Mouse (Mus musculus): ENCODE data around the gene Tubb4b. TPM values are rescaled to one million over a fixed set of nuclear protein-coding genes. Genes with fewer than 3 reads are reported as not detected.
A peak's percentile ranks its signal among the peaks of the same experiment; 100 is the strongest.

The Tubb4b gene
- total RNA-seq, 1 experiment = 819 TPM

DNA sequence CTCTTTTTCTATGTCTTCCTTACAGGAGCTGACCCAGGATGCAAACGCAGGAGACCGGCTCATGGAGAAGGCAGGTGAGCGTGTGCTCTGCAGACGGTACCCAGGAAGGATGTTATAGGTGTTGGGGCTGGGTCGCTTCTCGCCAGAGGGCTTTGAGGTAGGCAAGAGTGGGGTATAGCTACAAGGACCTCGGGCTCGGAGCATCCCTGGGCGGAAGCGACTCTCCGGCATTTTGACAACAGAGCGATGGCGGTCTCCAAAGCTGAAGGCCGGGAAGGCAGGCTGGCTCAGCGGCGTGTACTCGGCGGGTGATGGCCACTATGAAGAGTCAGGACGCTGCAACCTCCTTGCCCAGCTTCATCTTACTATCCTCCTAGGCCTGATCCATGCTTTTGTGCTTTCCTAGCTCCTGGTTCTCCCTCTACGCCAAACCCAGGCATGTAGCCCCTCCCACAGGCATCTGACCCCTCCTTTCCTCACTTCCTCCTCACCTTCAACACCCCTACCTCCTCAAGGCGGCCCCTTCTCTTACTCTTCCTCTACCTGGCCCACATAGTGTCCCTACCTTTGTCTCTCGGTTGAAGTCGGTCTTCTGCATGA lies 11.1 kb downstream of the Tubb4b start:
- no peak overlapping the region for H3K27ac ChIP-seq (ENCODE audit: insufficient read depth, low read depth, low read length, poor library complexity, severe bottlenecking)
- peak overlapping the region; percentile 19 to 59 for H3K4me3 ChIP-seq (ENCODE audit: insufficient read depth in 1 of 2, low read depth in 1 of 2, low read length in 2 of 2, poor library complexity in 1 of 2, severe bottlenecking in 1 of 2)
- TF ChIP-seq ZNF384 (IDR thresholded peaks at IDR 0.05; ENCODE audit: low read depth, low read length) (no peak), MAFK (IDR thresholded peaks at IDR 0.05; ENCODE audit: insufficient read depth, low read depth, low read length) (no peak), CHD2 (IDR thresholded peaks at IDR 0.05; ENCODE audit: low read depth, low read length) (no peak), ZC3H11A (IDR thresholded peaks at IDR 0.05; ENCODE audit: borderline replicate concordance, low read depth, low read length) (no peak), HCFC1 (IDR thresholded peaks at IDR 0.05; ENCODE audit: borderline replicate concordance, insufficient read depth, low read length) (no peak)
- in situ Hi-C loops (cut with MboI; ENCODE audit: low sequenced_read_pairs in 2 of 2, unreplicated experiment in 2 of 2) = no loop called here
- no peaks in the 10 kb centered on the region for H3K9me3 ChIP-seq (ENCODE audit: control insufficient read depth, insufficient read depth, low read depth, low read length)
- no peak for DNase-seq (ENCODE audit: low read depth, low spot score)
- H3K4me1 ChIP-seq (ENCODE audit: control insufficient read depth in 2 of 2, insufficient read depth in 2 of 2, low read length in 2 of 2, poor library complexity in 1 of 2) = peaks cover 8 to 10% of the 10 kb centered on the region in 2 experiments; a peak in 2 of 4 replicates
- H3K36me3 ChIP-seq (ENCODE audit: control insufficient read depth, insufficient read depth, low read length, poor library complexity, severe bottlenecking) = 0 out of 2 replicates have a peak, but pooled peaks cover 2% of the 10 kb centered on the region
- H3K9ac ChIP-seq (ENCODE audit: insufficient read depth, low read depth, low read length, poor library complexity, severe bottlenecking) = peak overlapping the region; percentile 55

GRCm38 (mm10) chr2:25211121-25211670 lies 13.3 kb downstream of the Tubb4b start, which contains the start of gene Nelfb:
Gene Nelfb (minus strand): TSS chr2:25211489.
- peak within 1 kb of the TSS; percentile 93 to 99 for H3K4me3 ChIP-seq (ENCODE audit: insufficient read depth in 1 of 2, low read depth in 1 of 2, low read length in 2 of 2, poor library complexity in 1 of 2, severe bottlenecking in 1 of 2)
- no peaks in the 10 kb centered on the region for H3K9me3 ChIP-seq (ENCODE audit: control insufficient read depth, insufficient read depth, low read depth, low read length)
- peaks cover 7% of the 10 kb centered on the region; the same call in 1 of the 2 replicates for H3K36me3 ChIP-seq (ENCODE audit: control insufficient read depth, insufficient read depth, low read length, poor library complexity, severe bottlenecking)
- H3K27ac ChIP-seq (ENCODE audit: insufficient read depth, low read depth, low read length, poor library complexity, severe bottlenecking) = peak within 1 kb of the TSS; percentile 64; the same call in 1 of the 2 replicates
- peaks cover 8 to 10% of the 10 kb centered on the region in 2 experiments; a peak in 2 of 4 replicates for H3K4me1 ChIP-seq (ENCODE audit: control insufficient read depth in 2 of 2, insufficient read depth in 2 of 2, low read length in 2 of 2, poor library complexity in 1 of 2)
- in situ Hi-C loops (cut with MboI; ENCODE audit: low sequenced_read_pairs in 2 of 2, unreplicated experiment in 2 of 2) = no loop called here
- TF ChIP-seq HCFC1 (IDR thresholded peaks at IDR 0.05; ENCODE audit: borderline replicate concordance, insufficient read depth, low read length) (peak; percentile 87), MAFK (IDR thresholded peaks at IDR 0.05; ENCODE audit: insufficient read depth, low read depth, low read length) (no peak), ZC3H11A (IDR thresholded peaks at IDR 0.05; ENCODE audit: borderline replicate concordance, low read depth, low read length) (no peak)
- H3K9ac ChIP-seq (ENCODE audit: insufficient read depth, low read depth, low read length, poor library complexity, severe bottlenecking) = peak within 1 kb of the TSS; percentile 97
- peak; percentile 90 for DNase-seq (ENCODE audit: low read depth, low spot score)

GRCm38 (mm10) chr2:25210686-25211085 lies 13.8 kb downstream of the Tubb4b start:
- no peak overlapping the region for H3K27ac ChIP-seq (ENCODE audit: insufficient read depth, low read depth, low read length, poor library complexity, severe bottlenecking)
- no peak for TF ChIP-seq ZC3H11A (IDR thresholded peaks at IDR 0.05; ENCODE audit: borderline replicate concordance, low read depth, low read length)
- no peak for TF ChIP-seq CHD2 (IDR thresholded peaks at IDR 0.05; ENCODE audit: low read depth, low read length)
- no peak for TF ChIP-seq HCFC1 (IDR thresholded peaks at IDR 0.05; ENCODE audit: borderline replicate concordance, insufficient read depth, low read length)
- no peak for TF ChIP-seq MAFK (IDR thresholded peaks at IDR 0.05; ENCODE audit: insufficient read depth, low read depth, low read length)
- no peak for TF ChIP-seq ZNF384 (IDR thresholded peaks at IDR 0.05; ENCODE audit: low read depth, low read length)
- peaks cover 12% of the 10 kb centered on the region for H3K36me3 ChIP-seq (ENCODE audit: control insufficient read depth, insufficient read depth, low read length, poor library complexity, severe bottlenecking)
- no peak for DNase-seq (ENCODE audit: low read depth, low spot score)
- peak overlapping the region; percentile 97 for H3K9ac ChIP-seq (ENCODE audit: insufficient read depth, low read depth, low read length, poor library complexity, severe bottlenecking)
- in situ Hi-C loops (cut with MboI; ENCODE audit: low sequenced_read_pairs in 2 of 2, unreplicated experiment in 2 of 2) = no loop called here
- H3K4me3 ChIP-seq (ENCODE audit: insufficient read depth in 1 of 2, low read depth in 1 of 2, low read length in 2 of 2, poor library complexity in 1 of 2, severe bottlenecking in 1 of 2) = peak overlapping the region; percentile 93 to 99
- H3K9me3 ChIP-seq (ENCODE audit: control insufficient read depth, insufficient read depth, low read depth, low read length) = no peaks in the 10 kb centered on the region
- peaks cover 8 to 10% of the 10 kb centered on the region in 2 experiments; a peak in 2 of 4 replicates for H3K4me1 ChIP-seq (ENCODE audit: control insufficient read depth in 2 of 2, insufficient read depth in 2 of 2, low read length in 2 of 2, poor library complexity in 1 of 2)

- H3K9me3 ChIP-seq (ENCODE audit: control insufficient read depth, insufficient read depth, low read depth, low read length) = no peaks in the 10 kb centered on the region
- in situ Hi-C loops (cut with MboI; ENCODE audit: low sequenced_read_pairs in 2 of 2, unreplicated experiment in 2 of 2) = no loop called here
- DNase-seq (ENCODE audit: low read depth, low spot score) = no peak
- peaks cover 0 to 6% of the 10 kb centered on the region in 2 experiments; a peak in 1 of 4 replicates for H3K4me1 ChIP-seq (ENCODE audit: control insufficient read depth in 2 of 2, insufficient read depth in 2 of 2, low read length in 2 of 2, poor library complexity in 1 of 2)
- H3K27ac ChIP-seq (ENCODE audit: insufficient read depth, low read depth, low read length, poor library complexity, severe bottlenecking) = no peak overlapping the region
- peaks cover 38% of the 10 kb centered on the region for H3K36me3 ChIP-seq (ENCODE audit: control insufficient read depth, insufficient read depth, low read length, poor library complexity, severe bottlenecking)
- TF ChIP-seq ZNF384 (IDR thresholded peaks at IDR 0.05; ENCODE audit: low read depth, low read length) = no peak
- no peak for TF ChIP-seq ZC3H11A (IDR thresholded peaks at IDR 0.05; ENCODE audit: borderline replicate concordance, low read depth, low read length)
- TF ChIP-seq HCFC1 (IDR thresholded peaks at IDR 0.05; ENCODE audit: borderline replicate concordance, insufficient read depth, low read length) = no peak
- TF ChIP-seq CHD2 (IDR thresholded peaks at IDR 0.05; ENCODE audit: low read depth, low read length) = no peak
- TF ChIP-seq MAFK (IDR thresholded peaks at IDR 0.05; ENCODE audit: insufficient read depth, low read depth, low read length) = no peak
- H3K4me3 ChIP-seq (ENCODE audit: insufficient read depth in 1 of 2, low read depth in 1 of 2, low read length in 2 of 2, poor library complexity in 1 of 2, severe bottlenecking in 1 of 2) = no peak overlapping the region
- no peak overlapping the region for H3K9ac ChIP-seq (ENCODE audit: insufficient read depth, low read depth, low read length, poor library complexity, severe bottlenecking)
Measured at GRCm38 (mm10) chr2:25207593-25207992, 16.9 kb downstream of the Tubb4b start.
